Mouse (Mus musculus): ENCODE data around the gene Mid1.
"Not testable (repeated sequence)": the region's sequence is repeated elsewhere in the genome, so short reads cannot be mapped to it uniquely, and the experiment has no call there.

DNA sequence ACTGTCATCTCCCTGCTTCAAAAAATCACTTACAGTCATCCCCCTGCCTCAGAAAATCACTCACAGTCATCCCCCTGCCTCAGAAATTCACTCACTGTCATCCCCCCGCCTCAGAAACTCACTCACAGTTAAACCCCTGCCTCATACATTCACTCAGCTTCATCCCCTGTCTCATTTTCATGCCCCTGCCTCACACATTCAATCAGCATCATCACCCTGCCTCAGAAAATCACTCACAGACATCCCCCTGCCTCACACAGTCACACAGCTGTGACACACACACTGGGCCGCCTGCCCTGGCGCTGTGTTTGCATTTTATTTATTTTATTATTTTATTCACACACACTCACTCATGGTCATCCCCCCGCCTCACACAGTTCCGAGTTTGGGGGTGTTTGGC, 319.8 kb downstream of the Mid1 start:
- TF ChIP-seq CTCF, EP300 (IDR thresholded peaks at IDR 0.05): not testable (repeated sequence)
